Mouse (Mus musculus): ENCODE data around the gene Mavs.

- no peak for TF ChIP-seq CTCF (IDR thresholded peaks at IDR 0.05)
- no peak for TF ChIP-seq EP300 (IDR thresholded peaks at IDR 0.05)
These were observed 1.2 kb downstream of the Mavs start for GRCm38 (mm10) chr2:131234970-131235635.

All from lung, postnatal 0 days (tissue).